Mouse (Mus musculus) right cerebral cortex, adult 2 months (tissue): Measurements from ENCODE around the gene Gm20661.
"Not testable (repeated sequence)": the region's sequence is repeated elsewhere in the genome, so short reads cannot be mapped to it uniquely, and the experiment has no call there.

Experiments used
- DNase-seq, 2 experiments: peaks; one replicate each; pipeline ENCODE4 v3.0.0; 2021 to 2022; ENCODE audit warnings: low spot score in 2 of 2

The Gm20661 gene

GRCm38 (mm10) chr9:108001922-108002770 lies 19.3 kb downstream of the Gm20661 start, which contains the start of gene Ip6k1:
Gene Ip6k1 (plus strand): TSS chr9:108002501.
- peak; percentile 100 for DNase-seq

GRCm38 (mm10) chr9:108002778-108003530 lies 20.1 kb downstream of the Gm20661 start:
- DNase-seq = peak in 1 of 2 experiments; percentile 49

- DNase-seq = peak in 1 of 2 experiments; percentile 31
These were observed 20.7 kb downstream of the Gm20661 start for GRCm38 (mm10) chr9:108003531-108003890.

- no peak for DNase-seq
These were observed 25.2 kb downstream of the Gm20661 start for GRCm38 (mm10) chr9:108008041-108008440.

GRCm38 (mm10) chr9:108010385-108010784 lies 27.5 kb downstream of the Gm20661 start:
- DNase-seq = no peak

- not testable (repeated sequence) for DNase-seq
These were observed 30.7 kb downstream of the Gm20661 start for GRCm38 (mm10) chr9:108013577-108013976.

GRCm38 (mm10) chr9:108017127-108017526 lies 34.3 kb downstream of the Gm20661 start:
- DNase-seq = peak; percentile 39 to 49

- DNase-seq = no peak
These were observed 37.9 kb downstream of the Gm20661 start for GRCm38 (mm10) chr9:108020741-108021140.

- DNase-seq = no peak
These were observed 40.4 kb downstream of the Gm20661 start for GRCm38 (mm10) chr9:108023216-108023615.

- DNase-seq = no peak
These were observed 43.7 kb downstream of the Gm20661 start for GRCm38 (mm10) chr9:108026584-108026983.

GRCm38 (mm10) chr9:108027867-108028266 lies 45.0 kb downstream of the Gm20661 start:
- no peak for DNase-seq

GRCm38 (mm10) chr9:108032126-108032525 lies 49.3 kb downstream of the Gm20661 start:
- no peak for DNase-seq

- no peak for DNase-seq
These were observed 52.7 kb downstream of the Gm20661 start for GRCm38 (mm10) chr9:108035331-108036156.
